Mouse (Mus musculus) kidney, postnatal 4 days (tissue): Measurements from ENCODE around the gene Erc2.
A peak's percentile ranks its signal among the peaks of the same experiment; 100 is the strongest.

Source experiments
- DNase-seq, 2 experiments: peaks; one replicate each; pipeline ENCODE4 v3.0.0; 2021; ENCODE audit warnings: mixed read lengths in 2 of 2

Gene Erc2

DNA sequence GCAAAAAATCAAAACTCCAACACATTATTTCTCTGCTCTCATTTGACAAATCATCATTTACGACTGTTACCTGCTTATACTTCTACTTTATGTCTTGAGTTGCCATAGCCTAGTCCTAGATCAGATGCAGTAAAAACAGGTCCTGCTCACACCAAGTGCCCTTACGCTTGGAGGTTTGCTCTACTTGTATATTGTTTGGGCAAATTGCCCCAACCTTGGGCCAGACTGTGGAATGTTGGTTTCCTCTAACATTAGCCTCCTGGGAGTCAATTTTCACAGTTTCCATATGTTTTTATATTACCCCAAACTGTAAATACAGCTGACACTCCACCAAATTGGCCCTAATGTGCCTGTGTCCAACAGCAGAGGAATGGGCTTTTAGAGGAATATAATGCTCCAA, 447.6 kb downstream of the Erc2 start:
- no peak for DNase-seq

- DNase-seq, result no peak
Measured at GRCm38 (mm10) chr14:28072561-28072960, 450.3 kb downstream of the Erc2 start.

GRCm38 (mm10) chr14:28089636-28090443, 467.6 kb downstream of the Erc2 start:
- peak; percentile 34 to 51 for DNase-seq

DNA sequence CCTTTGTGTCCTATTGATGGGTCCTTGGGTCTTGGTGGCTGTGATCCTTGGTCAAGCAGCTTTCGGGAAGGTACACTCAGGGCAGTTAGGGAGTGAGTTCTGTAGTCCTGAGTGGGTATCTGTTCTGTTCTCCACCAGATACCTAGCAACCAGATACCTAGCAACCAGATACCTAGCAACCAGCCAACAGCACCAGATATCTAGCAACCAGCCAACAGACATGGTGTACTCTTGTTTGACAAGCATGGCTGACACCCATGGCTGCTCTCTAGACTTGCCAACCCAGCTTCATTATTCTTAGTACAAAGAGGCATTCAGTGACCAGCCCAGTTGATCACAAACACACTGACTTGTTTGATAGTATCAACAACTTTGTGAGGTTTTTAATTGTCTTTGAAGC, 469.1 kb downstream of the Erc2 start:
- no peak for DNase-seq

DNA sequence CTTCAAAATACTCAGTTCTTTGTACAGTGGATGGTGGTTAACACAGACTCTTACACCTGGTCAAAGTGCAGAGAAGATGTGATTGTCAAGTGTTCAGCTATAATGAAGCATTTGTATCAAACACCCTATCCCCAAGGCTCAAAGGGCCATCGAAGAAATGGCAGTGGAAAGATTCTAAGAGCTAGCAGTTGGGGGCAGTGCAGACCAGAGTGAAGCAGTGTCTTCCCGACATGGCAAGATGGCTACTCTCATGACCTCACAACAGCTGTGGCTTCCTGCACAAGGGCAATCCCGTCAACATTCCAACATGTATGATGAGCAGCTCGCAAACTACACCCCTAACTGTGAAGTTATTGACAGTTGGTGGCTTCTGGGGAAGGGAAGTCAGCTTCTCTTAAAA, 471.0 kb downstream of the Erc2 start:
- DNase-seq, result no peak

- no peak for DNase-seq
Measured at GRCm38 (mm10) chr14:28093913-28094312, 471.7 kb downstream of the Erc2 start.

DNA sequence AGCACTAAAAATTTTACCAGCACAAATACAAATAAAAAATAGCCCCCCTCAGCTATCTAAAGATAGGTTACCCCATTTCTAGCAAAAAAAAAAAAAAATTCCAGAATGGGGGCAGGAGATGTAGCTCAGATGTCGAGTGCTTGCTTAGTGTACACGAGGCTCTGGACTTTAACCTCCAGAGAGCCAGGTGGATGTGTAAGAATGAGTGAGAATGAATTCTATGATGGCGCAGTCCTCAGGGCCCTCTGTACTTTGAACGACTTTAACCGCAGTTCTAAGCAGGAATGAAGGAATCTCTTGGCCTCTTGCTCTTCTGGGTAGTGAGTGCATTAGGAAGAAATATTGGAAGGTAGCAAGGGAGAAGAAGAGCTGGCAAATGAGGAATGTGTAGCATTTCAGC, 476.9 kb downstream of the Erc2 start:
- no peak for DNase-seq

GRCm38 (mm10) chr14:28113121-28113520, 490.9 kb downstream of the Erc2 start:
- DNase-seq, result no peak

DNA sequence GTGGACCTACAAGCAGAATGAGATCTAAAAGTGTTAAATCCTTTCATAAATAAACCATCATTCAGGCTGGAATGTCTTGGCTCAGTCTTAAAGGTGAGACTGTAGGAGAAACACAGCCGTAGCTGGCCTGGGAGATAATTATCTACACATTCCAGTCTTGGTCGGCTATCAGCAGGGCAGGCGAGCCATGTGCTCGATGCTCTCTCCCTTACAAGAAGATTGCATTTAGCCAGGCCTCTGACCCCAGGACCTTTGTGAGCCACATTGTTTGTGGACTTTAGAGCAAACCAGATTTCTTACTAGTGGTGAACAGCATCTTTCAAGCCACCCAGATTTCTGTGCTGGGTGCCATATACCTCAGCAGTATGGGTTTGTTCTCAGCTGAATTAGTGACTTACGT, 498.6 kb downstream of the Erc2 start:
- no peak for DNase-seq

- no peak for DNase-seq
Measured at GRCm38 (mm10) chr14:28126842-28127241, 504.6 kb downstream of the Erc2 start.

- DNase-seq, result no peak
Measured at GRCm38 (mm10) chr14:28128999-28129398, 506.8 kb downstream of the Erc2 start.

GRCm38 (mm10) chr14:28143998-28144397, 521.8 kb downstream of the Erc2 start:
- no peak for DNase-seq

- DNase-seq, result no peak
Measured at GRCm38 (mm10) chr14:28147201-28147600, 525.0 kb downstream of the Erc2 start.

DNA sequence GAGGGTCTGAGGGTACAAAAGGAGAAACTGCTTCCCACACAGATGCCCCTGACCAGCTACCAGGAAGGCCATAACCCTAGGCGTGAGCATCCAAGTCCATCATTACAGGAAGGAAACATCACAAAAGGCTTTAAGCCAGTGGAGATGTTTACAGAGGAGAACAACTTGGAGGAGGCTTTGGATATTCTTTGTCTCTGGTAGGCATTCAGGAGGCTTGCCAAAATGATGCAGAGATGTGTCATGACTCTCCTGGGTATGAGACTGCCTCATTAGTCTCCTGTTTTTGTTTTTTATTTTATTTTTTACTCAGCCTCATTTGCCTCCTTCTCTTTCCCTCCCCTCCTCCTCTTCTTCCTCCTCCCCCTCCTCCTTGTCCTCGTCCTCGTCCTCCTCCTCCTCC, 528.7 kb downstream of the Erc2 start:
- DNase-seq, result no peak

GRCm38 (mm10) chr14:28155706-28156105, 533.5 kb downstream of the Erc2 start:
- peak in 1 of 2 experiments; percentile 10 for DNase-seq

DNA sequence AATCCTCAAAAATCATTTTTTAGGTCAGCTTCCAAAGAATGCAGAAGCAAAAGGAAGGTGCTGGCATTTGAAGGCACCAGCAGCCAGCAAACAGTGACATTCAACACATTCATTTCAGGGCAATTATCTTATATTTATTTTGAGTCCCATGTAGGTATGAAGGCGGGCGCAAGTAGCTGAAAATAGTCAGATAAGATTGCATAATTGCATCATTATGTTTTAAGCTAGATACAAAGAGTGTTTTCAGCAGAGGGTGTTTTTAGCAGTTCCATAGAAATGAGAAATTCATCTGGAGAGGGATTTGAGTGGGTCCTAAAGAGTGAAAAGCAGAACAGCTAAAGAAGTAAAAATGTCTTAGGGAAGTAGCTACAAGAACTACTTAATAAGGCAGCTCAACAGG, 538.6 kb downstream of the Erc2 start:
- DNase-seq, result no peak

DNA sequence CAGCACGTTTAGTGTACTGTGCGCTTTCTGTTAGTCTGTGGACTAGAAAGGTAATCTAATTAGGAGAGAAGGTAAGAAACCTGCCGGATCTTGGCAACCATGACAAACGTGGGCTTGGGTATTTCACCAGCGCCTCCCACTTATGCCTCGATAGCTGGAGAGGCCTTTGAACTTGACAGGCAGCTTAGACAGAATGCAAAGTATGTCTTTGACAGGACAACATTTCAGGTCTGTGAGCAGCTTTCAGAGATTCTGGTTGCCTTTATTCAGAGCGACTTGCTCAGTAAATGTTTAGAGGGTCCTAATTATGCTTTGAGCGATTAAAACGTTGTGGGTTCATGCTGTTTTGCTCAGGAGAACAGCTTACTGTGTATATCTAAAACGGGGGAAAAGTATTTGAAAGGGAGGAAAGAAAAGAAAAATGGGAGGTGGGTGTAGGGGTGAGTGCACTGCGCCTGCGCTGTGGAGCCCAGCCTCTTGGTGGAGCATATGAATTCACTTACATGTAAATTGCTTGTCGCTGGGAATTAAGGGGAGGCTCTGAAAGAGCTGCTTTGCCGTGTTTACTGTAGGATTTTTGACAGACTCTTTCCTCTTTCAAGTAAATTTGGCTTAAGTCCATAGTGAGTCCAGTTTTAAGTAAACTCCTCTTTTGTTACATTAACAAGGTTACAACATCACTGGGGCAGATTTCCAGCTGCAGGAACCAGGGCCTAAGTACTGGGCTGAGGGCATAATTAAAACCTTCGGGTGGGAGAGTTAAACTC, 542.6 kb downstream of the Erc2 start:
- peak; percentile 68 to 79 for DNase-seq

DNA sequence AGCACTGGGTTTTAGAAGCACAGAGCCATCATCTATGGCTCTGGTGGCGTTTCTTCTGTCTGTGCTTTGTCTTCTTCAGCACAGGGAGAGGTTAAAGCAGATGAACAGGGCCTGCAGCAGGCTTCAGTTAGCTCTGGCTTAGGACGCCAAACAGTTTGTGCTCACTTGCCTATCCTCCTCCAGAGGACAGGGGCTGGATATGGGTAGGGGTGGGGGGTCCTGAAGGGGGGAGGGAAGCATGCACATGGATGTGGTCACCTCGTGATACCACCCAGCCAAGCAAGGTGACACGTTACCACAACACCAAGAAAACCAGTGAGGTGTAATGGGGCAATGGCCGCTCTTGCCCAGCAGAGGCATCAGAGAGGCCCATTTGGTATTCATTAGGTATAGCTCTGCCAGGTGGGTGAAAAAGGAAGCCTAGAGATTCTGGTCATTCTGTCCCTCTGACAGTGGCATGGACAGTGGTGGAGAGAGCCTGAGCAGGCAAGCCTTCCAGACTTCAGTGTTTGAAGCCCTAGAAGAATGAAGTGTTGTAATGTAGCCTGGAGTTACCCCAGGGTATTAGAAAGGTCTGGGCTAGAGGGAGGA, 543.5 kb downstream of the Erc2 start:
- DNase-seq, result peak in 1 of 2 experiments; percentile 17

DNA sequence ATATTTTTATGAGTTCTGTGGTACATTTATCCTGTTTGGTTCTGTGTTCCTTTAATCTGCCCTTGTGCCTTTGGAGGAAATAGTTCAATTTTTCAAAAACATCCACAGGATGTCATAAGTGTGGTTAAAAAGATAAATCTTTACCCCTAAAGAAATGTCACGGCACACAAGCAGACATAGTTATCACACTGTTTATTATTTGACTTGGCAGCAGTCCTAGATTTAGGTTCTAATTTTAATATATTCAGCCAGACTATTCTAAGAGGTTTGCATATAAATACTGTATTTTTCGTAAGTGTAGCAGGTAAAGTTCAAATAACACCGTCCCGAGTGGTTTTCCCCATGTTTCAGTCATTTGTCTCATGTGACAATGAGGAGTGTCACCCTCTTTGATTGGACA, 548.5 kb downstream of the Erc2 start:
- no peak for DNase-seq

- DNase-seq, result peak; percentile 24 to 37
Measured at GRCm38 (mm10) chr14:28171364-28171763, 549.1 kb downstream of the Erc2 start.

GRCm38 (mm10) chr14:28173736-28174135, 551.5 kb downstream of the Erc2 start:
- DNase-seq, result no peak

DNA sequence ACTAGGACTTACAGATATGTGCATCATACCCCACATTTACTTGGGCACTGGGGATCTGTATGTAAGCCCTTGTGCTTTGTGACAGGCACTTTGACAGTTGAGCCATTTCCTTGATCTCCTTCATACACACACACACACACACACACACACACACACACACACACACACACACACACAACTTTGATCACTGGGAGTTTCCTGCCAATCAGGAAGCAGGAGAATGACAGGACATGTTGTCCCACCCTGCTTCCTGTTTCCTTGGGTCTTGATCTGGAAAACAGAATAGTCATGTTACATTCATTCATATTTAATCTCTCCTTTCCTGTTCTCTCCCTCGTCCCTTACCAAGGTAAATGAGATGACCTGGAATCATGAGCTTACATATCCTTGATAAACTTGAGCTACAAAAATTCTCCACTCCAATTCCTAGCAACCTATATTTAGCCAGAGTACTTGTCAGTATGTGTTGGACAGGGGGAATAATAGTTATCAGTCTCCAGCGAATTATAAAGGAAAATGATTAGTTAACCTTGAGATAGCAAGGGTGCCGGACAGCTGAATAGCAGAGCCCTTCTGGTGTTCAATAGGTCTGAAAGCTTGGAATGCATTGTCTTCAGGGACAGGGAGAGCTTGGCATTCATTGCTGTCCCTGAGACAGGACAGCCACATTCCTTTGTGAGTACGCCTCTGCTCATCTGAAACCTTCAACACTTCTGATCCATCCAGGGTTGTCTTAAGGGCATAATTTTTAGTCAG, 559.0 kb downstream of the Erc2 start:
- no peak for DNase-seq
